Mouse (Mus musculus) intestine, embryonic 16.5 days (tissue): ENCODE results near the gene Kdm2b. TPM values are rescaled to one million over a fixed set of nuclear protein-coding genes. Genes with fewer than 3 reads are reported as not detected.
A peak's percentile ranks its signal among the peaks of the same experiment; 100 is the strongest.

ENCODE experiments used
- ATAC-seq: fragments of 200-750 bp; cut with Nextera tagmentation; 2 replicates; pipeline ENCODE4 v1.8.0; 2017; ENCODE audit warnings: moderate TSS enrichment, moderate library complexity
- H3K27ac ChIP-seq: fragments of 300-500 bp; sonication (generic); 2 replicates; pipeline ENCODE4 v1.5.1; 2014; ENCODE audit warnings: mild to moderate bottlenecking, low read length
- H3K27me3 ChIP-seq: fragments of 300-500 bp; sonication (generic); replicated peaks from 2 replicates; pipeline ENCODE4 v1.6.1; 2014; ENCODE audit warnings: low read length, control low read depth, mixed read lengths; ENCODE audit not compliant: control insufficient read depth, insufficient read depth
- H3K36me3 ChIP-seq: fragments of 300-500 bp; sonication (generic); 2 replicates; pipeline ENCODE4 v1.6.1; 2014; ENCODE audit warnings: low read length, control low read depth; ENCODE audit not compliant: control insufficient read depth, insufficient read depth
- H3K4me1 ChIP-seq: fragments of 300-500 bp; sonication (generic); 2 replicates; pipeline ENCODE4 v1.6.1; 2014; ENCODE audit warnings: low read length, control low read depth, mixed read lengths; ENCODE audit not compliant: control insufficient read depth, insufficient read depth
- H3K4me2 ChIP-seq: fragments of 300-500 bp; sonication (generic); 2 replicates; pipeline ENCODE4 v1.6.1; 2014; ENCODE audit warnings: low read depth, low read length, control low read depth
- H3K4me3 ChIP-seq: fragments of 300-500 bp; sonication (generic); 2 replicates; pipeline ENCODE4 v1.5.1; 2014; ENCODE audit warnings: mild to moderate bottlenecking, low read length
- H3K9ac ChIP-seq: fragments of 300-500 bp; sonication (generic); 2 replicates; pipeline ENCODE4 v1.6.1; 2014; ENCODE audit warnings: low read depth, low read length
- H3K9me3 ChIP-seq: fragments of 300-500 bp; sonication (generic); 2 replicates; pipeline ENCODE4 v1.6.1; 2016; ENCODE audit warnings: low read length, control low read depth; ENCODE audit not compliant: control insufficient read depth
- WGBS: fragments of 180-500 bp; shearing (Covaris S2); extraction: QIAGEN DNeasy Blood & Tissue Kit; methylation state at CpG from one replicate; pipeline ENCODE4 v1.1.7; 2014; 5-methylcytosine and 5-hydroxymethylcytosine counted together
- polyA plus RNA-seq: library from polyadenylated mRNA; unstranded; fragments of >200 nt; fragmentation: Nextera tagmentation; extraction: Ambion mirVana; gene quantifications from 2 replicates; pipeline ENCODE4 v1.2.1, GENCODE M21; 2015

Kdm2b gene
- polyA plus RNA-seq, 1 experiment from 2014 or later = 22.4 TPM

GRCm38 (mm10) chr5:122949101-122949500 lies 40.5 kb downstream of the Kdm2b start:
- H3K36me3 ChIP-seq = no peaks in the 10 kb centered on the region
- WGBS = 83% methylated on average over 8 of the region's 8 CpGs
- no peak for ATAC-seq
- no peak overlapping the region for H3K9ac ChIP-seq
- no peak overlapping the region for H3K4me3 ChIP-seq
- H3K27me3 ChIP-seq = peaks cover 9% of the 10 kb centered on the region; the same call in 1 of the 2 replicates
- peaks cover 23% of the 10 kb centered on the region for H3K4me1 ChIP-seq
- H3K27ac ChIP-seq = no peak overlapping the region
- no peaks in the 10 kb centered on the region for H3K9me3 ChIP-seq
- H3K4me2 ChIP-seq = no peak overlapping the region

- Histone ChIP-seq H3K9ac (no peak overlapping the region), H3K4me3 (no peak overlapping the region), H3K4me1 (peaks cover 22% of the 10 kb centered on the region), H3K27me3 (no peaks in the 10 kb centered on the region), H3K9me3 (no peaks in the 10 kb centered on the region), H3K27ac (no peak overlapping the region), H3K36me3 (no peaks in the 10 kb centered on the region), H3K4me2 (no peak overlapping the region)
- no peak for ATAC-seq
- WGBS = 81% methylated on average over 12 of the region's 12 CpGs
Observed at GRCm38 (mm10) chr5:122947534-122947933, 42.1 kb downstream of the Kdm2b start.

GRCm38 (mm10) chr5:122938676-122939075 lies 50.9 kb downstream of the Kdm2b start:
- Histone ChIP-seq H3K4me3 (no peak overlapping the region), H3K9me3 (no peaks in the 10 kb centered on the region), H3K4me1 (0 out of 2 replicates have a peak, but pooled peaks cover 5% of the 10 kb centered on the region), H3K27ac (no peak overlapping the region), H3K4me2 (no peak overlapping the region), H3K9ac (no peak overlapping the region), H3K36me3 (no peaks in the 10 kb centered on the region), H3K27me3 (no peaks in the 10 kb centered on the region)
- no peak for ATAC-seq
- WGBS = 85% methylated on average over 3 of the region's 3 CpGs

GRCm38 (mm10) chr5:122937958-122938540 lies 51.6 kb downstream of the Kdm2b start:
- Histone ChIP-seq H3K4me2 (no peak overlapping the region), H3K9me3 (no peaks in the 10 kb centered on the region), H3K9ac (no peak overlapping the region; the same call in 1 of the 2 replicates), H3K27ac (no peak overlapping the region), H3K4me1 (0 out of 2 replicates have a peak, but pooled peaks cover 5% of the 10 kb centered on the region), H3K27me3 (no peaks in the 10 kb centered on the region), H3K36me3 (no peaks in the 10 kb centered on the region), H3K4me3 (no peak overlapping the region)
- no peak for ATAC-seq
- whole genome bisulfite sequencing = 63% methylated on average over 4 of the region's 4 CpGs

- ATAC-seq = no peak
- WGBS = 85% methylated on average over 6 of the region's 6 CpGs
- Histone ChIP-seq H3K4me3 (no peak overlapping the region), H3K36me3 (no peaks in the 10 kb centered on the region), H3K27ac (no peak overlapping the region), H3K9ac (no peak overlapping the region), H3K4me2 (no peak overlapping the region), H3K4me1 (0 out of 2 replicates have a peak, but pooled peaks cover 5% of the 10 kb centered on the region), H3K9me3 (no peaks in the 10 kb centered on the region), H3K27me3 (no peaks in the 10 kb centered on the region)
Observed at GRCm38 (mm10) chr5:122937031-122937430, 52.6 kb downstream of the Kdm2b start.

GRCm38 (mm10) chr5:122935810-122936209 lies 53.8 kb downstream of the Kdm2b start:
- Histone ChIP-seq H3K9me3 (no peaks in the 10 kb centered on the region), H3K4me2 (no peak overlapping the region), H3K36me3 (no peaks in the 10 kb centered on the region), H3K27me3 (no peaks in the 10 kb centered on the region), H3K27ac (no peak overlapping the region), H3K9ac (no peak overlapping the region), H3K4me1 (0 out of 2 replicates have a peak, but pooled peaks cover 7% of the 10 kb centered on the region), H3K4me3 (no peak overlapping the region)
- WGBS = 89% methylated on average over 4 of the region's 4 CpGs
- no peak for ATAC-seq

- Histone ChIP-seq H3K27me3 (no peaks in the 10 kb centered on the region), H3K4me1 (0 out of 2 replicates have a peak, but pooled peaks cover 5% of the 10 kb centered on the region), H3K9me3 (no peaks in the 10 kb centered on the region), H3K36me3 (no peaks in the 10 kb centered on the region), H3K9ac (no peak overlapping the region), H3K27ac (peak overlapping the region; percentile 27; the same call in 1 of the 2 replicates), H3K4me3 (no peak overlapping the region), H3K4me2 (peak overlapping the region; percentile 13; the same call in 1 of the 2 replicates)
- ATAC-seq = no peak
- 66% methylated on average over 7 of the region's 7 CpGs for WGBS
Observed at GRCm38 (mm10) chr5:122930991-122931390, 58.6 kb downstream of the Kdm2b start.

- H3K4me3 ChIP-seq = no peak overlapping the region
- peak; percentile 51; the same call in 1 of the 2 replicates for ATAC-seq
- no peaks in the 10 kb centered on the region for H3K9me3 ChIP-seq
- H3K9ac ChIP-seq = no peak overlapping the region
- 0 out of 2 replicates have a peak, but pooled peaks cover 5% of the 10 kb centered on the region for H3K4me1 ChIP-seq
- no peaks in the 10 kb centered on the region for H3K27me3 ChIP-seq
- no peaks in the 10 kb centered on the region for H3K36me3 ChIP-seq
- H3K27ac ChIP-seq = no peak overlapping the region
- WGBS = 60% methylated on average over 3 of the region's 3 CpGs
- H3K4me2 ChIP-seq = no peak overlapping the region
Observed at GRCm38 (mm10) chr5:122928293-122928692, 61.3 kb downstream of the Kdm2b start.

- no peak overlapping the region for H3K4me2 ChIP-seq
- no peak overlapping the region for H3K4me3 ChIP-seq
- H3K27me3 ChIP-seq = no peaks in the 10 kb centered on the region
- no peaks in the 10 kb centered on the region for H3K36me3 ChIP-seq
- H3K9ac ChIP-seq = no peak overlapping the region
- no peak overlapping the region for H3K27ac ChIP-seq
- H3K9me3 ChIP-seq = no peaks in the 10 kb centered on the region
- H3K4me1 ChIP-seq = 0 out of 2 replicates have a peak, but pooled peaks cover 5% of the 10 kb centered on the region
- peak; percentile 75 for ATAC-seq
- WGBS = 75% methylated on average over 6 of the region's 6 CpGs
Observed at GRCm38 (mm10) chr5:122927703-122928102, 61.9 kb downstream of the Kdm2b start.
